11 mouse cellular contexts compared by ENCODE assay signal in the genomic region with DNA sequence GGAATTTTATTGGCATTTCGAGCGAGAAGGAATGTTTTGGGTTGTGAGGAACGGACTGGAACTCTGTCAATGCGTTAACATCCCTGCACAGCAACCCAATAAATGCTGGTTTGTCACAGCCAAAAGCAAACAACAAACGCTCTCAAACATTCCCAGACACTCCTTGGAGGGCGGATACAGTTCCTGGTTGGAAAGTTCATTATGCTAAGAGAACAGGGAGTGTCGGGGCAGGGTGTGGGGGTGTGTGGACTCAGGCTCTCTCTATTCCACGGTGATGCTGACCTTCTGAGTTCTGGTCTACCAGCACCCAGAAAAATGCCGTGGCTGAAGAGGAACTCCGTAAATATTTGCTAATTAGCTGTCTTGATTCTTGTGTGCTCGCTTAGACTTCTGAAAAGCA. TPM values are rescaled to one million over a fixed set of nuclear protein-coding genes. Genes with fewer than 3 reads are reported as not detected.
DNase-seq lines count a peak whose midpoint lies in the region; ATAC-seq and TF ChIP-seq lines count a peak whose summit lies in the region.
"Had no signal": no experiment of that assay in that cellular context is flagged by ENCODE, and none has a peak within 500 bp of the region (broad histone marks: within the 10 kb centered on the region; RNA-seq: fewer than 3 reads in every experiment).

No protein-coding gene starts in this region.

- no peaks in the 10 kb centered on the region for H3K36me3 ChIP-seq in heart, embryonic 15.5 days
- no peaks in the 10 kb centered on the region for H3K36me3 ChIP-seq in hindbrain, postnatal 0 days (ENCODE audit: insufficient read depth, low read length)
- no peaks in the 10 kb centered on the region for H3K36me3 ChIP-seq in liver, embryonic 12.5 days

- 59% methylated on average over 11 of the region's 11 CpGs for WGBS in heart, embryonic 15.5 days
- 16% methylated on average over 11 of the region's 11 CpGs for WGBS in hindbrain, postnatal 0 days
- 50% methylated on average over 11 of the region's 11 CpGs for WGBS in liver, embryonic 12.5 days (ENCODE audit: insufficient replicate concordance)

- no peak overlapping the region for H3K27ac ChIP-seq in heart, embryonic 15.5 days
- no peak overlapping the region for H3K27ac ChIP-seq in hindbrain, postnatal 0 days
- no peak overlapping the region for H3K27ac ChIP-seq in liver, embryonic 12.5 days

- no peaks in the 10 kb centered on the region for H3K27me3 ChIP-seq in heart, embryonic 15.5 days
- no peaks in the 10 kb centered on the region; the same call in 1 of the 2 replicates for H3K27me3 ChIP-seq in hindbrain, postnatal 0 days (ENCODE audit: insufficient read depth, low read length)
- H3K27me3 ChIP-seq in liver, embryonic 12.5 days (replicated peaks), result no peaks in the 10 kb centered on the region

- H3K4me3 ChIP-seq in heart, embryonic 15.5 days, result no peak overlapping the region
- no peak overlapping the region for H3K4me3 ChIP-seq in hindbrain, postnatal 0 days (ENCODE audit: low read length)
- H3K4me3 ChIP-seq in liver, embryonic 12.5 days, result no peak overlapping the region

- TF ChIP-seq CTCF in hindbrain, postnatal 0 days (IDR thresholded peaks at IDR 0.05; ENCODE audit: low read depth), result no peak

- DNase-seq in heart, postnatal 25 days (ENCODE audit: low spot score), result no peak
- peak; percentile 32 for DNase-seq in MN1 (ENCODE audit: low spot score)
- no peak for DNase-seq in hindbrain, postnatal 0 days (ENCODE audit: low spot score)
- peak; percentile 48 for DNase-seq in lung, postnatal 36 days
- no peak for DNase-seq in adrenal gland, adult (ENCODE audit: inconsistent age in 2 of 2, low spot score in 1 of 2)
- DNase-seq in embryo, embryonic 11 days, result no peak

- H3K4me2 ChIP-seq in heart, embryonic 15.5 days, result peak overlapping the region; percentile 42
- H3K4me2 ChIP-seq in hindbrain, postnatal 0 days (ENCODE audit: low read depth, low read length), result peak overlapping the region; percentile 39
- H3K4me2 ChIP-seq in liver, embryonic 12.5 days, result no peak overlapping the region

- H3K9ac ChIP-seq in heart, embryonic 15.5 days, result no peak overlapping the region
- H3K9ac ChIP-seq in hindbrain, postnatal 0 days (replicated peaks; ENCODE audit: low read length), result no peak overlapping the region
- H3K9ac ChIP-seq in liver, embryonic 12.5 days, result no peak overlapping the region

- no peak for ATAC-seq in heart, embryonic 15.5 days (replicated peaks; ENCODE audit: insufficient number of reproducible peaks, insufficient read depth, low FRiP score, low read depth)
- no peak for ATAC-seq in hindbrain, postnatal 0 days
- no peak for ATAC-seq in liver, embryonic 12.5 days

- H3K9me3 ChIP-seq in heart, embryonic 15.5 days (replicated peaks), result no peaks in the 10 kb centered on the region
- no peaks in the 10 kb centered on the region for H3K9me3 ChIP-seq in hindbrain, postnatal 0 days (ENCODE audit: low read length)
- no peaks in the 10 kb centered on the region for H3K9me3 ChIP-seq in liver, embryonic 12.5 days (replicated peaks)

- intact Hi-C loops in heart, postnatal 25 days (cut with DNase I), result no loop called here

- H3K4me1 ChIP-seq in heart, embryonic 15.5 days (replicated peaks), result peaks cover 7% of the 10 kb centered on the region; the same call in 1 of the 2 replicates
- H3K4me1 ChIP-seq in hindbrain, postnatal 0 days (ENCODE audit: insufficient read depth, low read length), result peaks cover 5% of the 10 kb centered on the region; the same call in 1 of the 2 replicates
- H3K4me1 ChIP-seq in liver, embryonic 12.5 days, result no peaks in the 10 kb centered on the region; the same call in 1 of the 2 replicates

RNA-seq across cellular contexts. Expression of gene Cdkn2aip, which starts 50.3 kb away (rescaled TPM):
- polyA plus RNA-seq in heart, embryonic 15.5 days (2015; fragmentation: Nextera tagmentation; extraction: Ambion mirVana), result 14.1 and 15.9 TPM in 2 replicates
- total RNA-seq in heart, postnatal 25 days (2021), result 10 to 100 TPM in 1 of 2 experiments, 1 to 10 TPM in 1; 9.0 to 11.0 TPM
- 22.4 and 33.6 TPM in 2 replicates for total RNA-seq in hindbrain, postnatal 0 days (2014; rRNA removed)
- polyA plus RNA-seq in hindbrain, postnatal 0 days (2015; fragmentation: Nextera tagmentation; extraction: Ambion mirVana), result 23.0 and 26.6 TPM in 2 replicates
- polyA plus RNA-seq in liver, embryonic 12.5 days (2016; fragmentation: Nextera tagmentation; extraction: Ambion mirVana), result 17.1 and 18.4 TPM in 2 replicates

RNA-seq across cellular contexts. Expression of gene Cldn24, which starts 57.9 kb away (rescaled TPM):
- not detected in 2 replicates for polyA plus RNA-seq in heart, embryonic 15.5 days (2015; fragmentation: Nextera tagmentation; extraction: Ambion mirVana)
- not detected for total RNA-seq in heart, postnatal 25 days (2021)
- not detected in 2 replicates for total RNA-seq in hindbrain, postnatal 0 days (2014; rRNA removed)
- not detected in 2 replicates for polyA plus RNA-seq in hindbrain, postnatal 0 days (2015; fragmentation: Nextera tagmentation; extraction: Ambion mirVana)
- not detected in 2 replicates for polyA plus RNA-seq in liver, embryonic 12.5 days (2016; fragmentation: Nextera tagmentation; extraction: Ambion mirVana)
- total RNA-seq: adrenal gland, postnatal 14 days; megakaryocyte-erythroid progenitor cell, adult 5-6 weeks had no signal
- polyA plus RNA-seq: gonadal fat pad, adult 2 months had no signal

Comparison
In these comparisons a context has a peak if more than half of its experiments do, and no peak if none do; other contexts are left out.
1. DNase-seq: peak in MN1 (single experiment) and lung, postnatal 36 days (single experiment); none in heart, postnatal 25 days (single experiment), hindbrain, postnatal 0 days (single experiment), adrenal gland, adult (0 of 2) and embryo, embryonic 11 days (single experiment).